Mouse (Mus musculus): Measurements from ENCODE around the gene Bcor.

Gene Bcor

DNA sequence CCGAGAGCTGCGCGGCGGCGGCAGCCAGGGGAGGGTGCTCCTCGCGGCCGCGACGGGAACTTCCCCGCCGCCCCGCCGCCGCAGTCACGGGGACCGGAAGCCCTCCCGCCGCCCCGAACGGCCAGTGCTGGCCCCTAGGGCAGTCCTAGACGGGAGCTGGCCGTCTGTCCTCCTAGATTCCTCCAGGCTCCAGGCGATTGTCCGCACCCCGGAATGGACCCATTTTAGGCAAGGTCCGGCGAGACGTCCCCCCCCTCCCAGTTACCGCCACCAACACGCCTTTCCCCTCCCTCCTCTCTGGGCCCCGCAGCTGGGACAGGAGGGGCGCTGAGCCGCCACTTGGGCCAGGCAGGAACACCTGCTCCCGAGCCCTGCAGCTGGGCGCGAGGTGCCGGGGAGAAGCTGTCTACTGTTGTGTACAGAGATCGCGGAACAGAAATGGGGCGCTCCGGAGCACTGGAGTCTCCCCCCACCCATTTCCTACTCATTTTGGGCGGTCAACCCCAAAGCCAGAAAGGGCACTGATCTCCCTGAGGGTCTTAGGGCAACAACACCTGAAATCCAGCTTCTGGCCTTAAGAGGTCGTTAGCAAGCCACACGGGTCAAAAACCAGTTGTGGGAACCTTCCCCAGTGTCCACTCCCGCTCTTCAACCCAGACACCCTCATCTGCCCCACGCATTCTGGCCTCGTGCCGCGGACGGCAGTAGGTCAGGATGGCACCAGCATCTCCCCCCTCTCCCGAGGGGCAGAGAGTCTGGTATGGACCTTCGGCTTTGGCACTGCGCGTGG, 72.4 kb downstream of the Bcor start:
- DNase-seq (ENCODE audit: low read depth in 2 of 2, low spot score in 2 of 2): peak; percentile 21 to 23

- peak in 1 of 2 experiments; percentile 3 for DNase-seq (ENCODE audit: low read depth in 2 of 2, low spot score in 2 of 2)
These were observed 73.3 kb downstream of the Bcor start for GRCm38 (mm10) chrX:12086674-12087510.

GRCm38 (mm10) chrX:12085949-12086348, 74.2 kb downstream of the Bcor start:
- DNase-seq (ENCODE audit: low read depth in 2 of 2, low spot score in 2 of 2): no peak

- DNase-seq (ENCODE audit: low read depth in 2 of 2, low spot score in 2 of 2): no peak
These were observed 74.9 kb downstream of the Bcor start for GRCm38 (mm10) chrX:12085290-12085689.

GRCm38 (mm10) chrX:12084698-12085097, 75.5 kb downstream of the Bcor start:
- DNase-seq (ENCODE audit: low read depth in 2 of 2, low spot score in 2 of 2): no peak

GRCm38 (mm10) chrX:12083631-12084030, 76.5 kb downstream of the Bcor start:
- no peak for DNase-seq (ENCODE audit: low read depth in 2 of 2, low spot score in 2 of 2)

- DNase-seq (ENCODE audit: low read depth in 2 of 2, low spot score in 2 of 2): no peak
These were observed 77.4 kb downstream of the Bcor start for GRCm38 (mm10) chrX:12082736-12083135.

GRCm38 (mm10) chrX:12082184-12082583, 78.0 kb downstream of the Bcor start:
- DNase-seq (ENCODE audit: low read depth in 2 of 2, low spot score in 2 of 2): no peak

DNA sequence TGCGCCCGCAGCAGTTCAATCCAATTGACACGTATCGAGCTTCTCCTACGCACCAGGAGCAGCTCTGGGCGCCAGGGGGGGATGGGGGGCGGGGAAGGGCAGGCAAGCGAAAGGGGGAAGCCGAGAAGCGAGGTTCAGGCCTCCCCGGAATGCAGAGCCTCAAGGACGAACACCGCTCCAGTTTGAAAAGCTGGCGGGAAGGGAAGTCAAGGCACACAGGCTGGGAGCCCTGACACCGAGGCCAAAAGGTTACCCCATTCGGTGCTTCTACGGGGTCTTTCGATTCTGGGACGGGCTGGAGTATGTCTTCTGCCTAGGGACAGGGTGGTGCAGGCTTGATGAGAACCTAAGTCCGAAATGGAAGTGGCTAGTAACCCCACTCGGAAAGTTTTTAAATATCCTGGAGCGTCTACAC, 78.4 kb downstream of the Bcor start:
- no peak for DNase-seq (ENCODE audit: low read depth in 2 of 2, low spot score in 2 of 2)

DNA sequence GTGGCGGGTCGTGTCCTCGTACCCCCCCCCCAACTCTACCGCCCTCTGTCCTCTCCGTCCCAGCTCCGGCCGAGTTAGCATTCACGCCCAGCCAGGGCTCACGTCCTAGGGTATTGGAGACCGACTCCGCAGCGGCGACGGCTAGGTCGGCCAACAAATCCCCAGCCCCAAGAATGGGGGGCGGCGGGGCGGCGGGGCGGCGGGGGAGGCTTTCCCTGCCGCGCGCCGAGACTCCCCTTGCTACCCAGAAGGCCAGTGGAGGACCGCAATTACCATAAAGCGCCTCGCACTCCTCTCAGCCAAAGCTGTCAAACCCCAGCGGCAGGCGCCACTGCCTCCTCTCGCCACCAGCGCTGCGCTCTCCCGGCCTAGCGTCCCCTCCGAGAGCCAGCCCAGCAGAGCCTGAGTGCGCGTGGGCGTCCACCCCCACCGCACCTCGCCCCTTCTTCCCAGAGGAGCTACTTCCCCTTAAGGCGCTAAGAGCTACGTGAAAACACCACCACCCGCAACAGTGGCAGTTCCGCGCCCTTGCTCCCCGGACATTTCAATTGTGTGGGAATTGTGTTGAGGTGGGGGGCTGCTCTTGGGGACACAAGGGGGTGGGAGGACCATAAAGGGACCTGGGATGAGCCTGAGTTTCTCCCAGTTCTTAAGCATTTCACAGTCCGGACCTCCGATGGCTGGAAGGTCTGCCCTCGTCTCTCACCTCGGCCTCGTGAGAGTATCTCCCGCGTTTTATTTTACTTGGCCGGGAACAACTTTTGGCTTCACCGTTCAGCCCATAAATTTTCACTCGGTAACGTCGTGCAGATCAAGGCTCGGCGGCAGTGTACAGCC, 79.0 kb downstream of the Bcor start:
- DNase-seq (ENCODE audit: low read depth in 2 of 2, low spot score in 2 of 2): peak; percentile 24 to 26

DNA sequence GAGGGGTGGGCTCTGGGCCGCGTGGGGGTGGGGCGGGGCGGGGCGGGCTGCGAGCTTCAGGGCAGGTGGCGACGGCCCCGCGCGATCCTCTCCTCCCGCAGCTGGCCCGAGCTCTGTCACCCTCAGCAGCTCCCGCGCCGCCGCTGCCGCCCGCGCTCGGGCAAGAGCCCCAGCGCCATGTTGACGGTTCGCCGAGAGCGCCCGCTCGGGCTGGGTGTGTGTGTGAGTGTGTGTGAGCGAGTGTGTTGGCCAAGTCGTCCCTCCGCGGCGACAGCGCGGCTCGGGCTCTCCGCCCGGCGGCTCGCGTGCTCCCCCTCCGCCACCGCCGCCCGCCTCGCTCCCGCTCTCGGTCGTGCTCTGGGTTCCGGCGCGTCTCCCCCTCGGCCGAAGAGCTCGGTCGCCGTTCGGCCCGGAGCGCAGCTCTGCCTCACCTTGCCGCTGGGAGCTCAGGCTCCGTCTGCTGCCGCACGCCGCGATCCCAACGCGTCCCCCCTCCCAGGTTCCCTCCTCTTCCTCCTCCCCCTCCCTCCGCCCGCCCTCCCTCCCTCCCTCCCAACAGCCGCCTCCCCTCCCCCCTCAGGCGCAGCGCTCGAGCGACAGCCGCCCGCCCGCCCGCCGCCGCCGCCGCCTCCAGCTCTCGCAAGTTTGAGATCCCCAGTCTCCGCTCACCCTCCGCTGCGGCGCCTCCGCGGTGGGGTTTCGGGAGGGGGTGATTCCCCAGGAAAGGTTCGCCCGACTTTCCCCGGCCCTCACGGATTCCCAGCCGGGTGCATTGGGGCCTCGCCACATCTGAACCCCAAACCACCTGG, 79.9 kb downstream of the Bcor start:
- peak; percentile 10 to 19 for DNase-seq (ENCODE audit: low read depth in 2 of 2, low spot score in 2 of 2)

DNA sequence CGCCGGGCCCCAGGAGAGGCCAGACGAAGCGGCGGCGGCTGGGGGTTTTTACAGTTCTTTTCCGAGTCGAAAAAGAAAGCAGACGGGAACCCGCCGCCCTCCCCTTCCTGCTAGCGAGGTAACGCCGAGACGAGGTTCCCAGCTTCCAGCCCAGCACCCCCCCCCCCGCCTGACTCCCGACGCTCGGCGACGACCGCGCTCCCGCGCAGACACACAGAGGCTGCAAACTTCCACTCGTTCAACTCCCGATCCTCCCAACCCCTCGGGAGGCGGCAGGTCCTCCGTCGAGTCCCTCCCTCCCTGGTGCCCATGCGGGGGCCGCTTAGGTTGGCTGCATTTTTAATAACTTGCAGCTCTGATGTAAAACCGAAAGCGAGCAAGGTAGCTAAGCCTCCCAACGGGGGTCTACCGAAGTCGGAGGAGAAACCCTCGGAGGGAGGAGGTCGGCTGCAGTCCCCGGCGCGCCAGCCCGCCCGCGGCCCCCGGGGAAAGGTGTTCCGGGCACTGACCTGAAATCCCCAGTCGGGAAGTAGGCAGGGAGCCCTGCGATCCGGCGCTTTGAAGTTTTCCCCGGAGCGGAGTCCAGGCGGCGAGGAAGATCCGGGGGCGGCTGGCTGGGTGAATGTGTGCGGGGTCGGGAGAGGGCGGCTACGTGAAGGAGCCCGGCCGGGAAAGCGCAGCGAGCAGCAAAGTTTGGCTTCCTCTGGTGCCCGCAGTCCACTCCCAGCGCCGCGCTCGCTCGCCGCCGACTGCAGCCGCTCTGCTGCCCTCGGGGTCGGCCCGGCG, 80.7 kb downstream of the Bcor start:
- peak; percentile 19 to 33 for DNase-seq (ENCODE audit: low read depth in 2 of 2, low spot score in 2 of 2)

- DNase-seq (ENCODE audit: low read depth in 2 of 2, low spot score in 2 of 2): no peak
These were observed 81.2 kb downstream of the Bcor start for GRCm38 (mm10) chrX:12079059-12079308.

- peak; percentile 17 to 31 for DNase-seq (ENCODE audit: low read depth in 2 of 2, low spot score in 2 of 2)
These were observed 81.7 kb downstream of the Bcor start for GRCm38 (mm10) chrX:12078195-12079058.

DNA sequence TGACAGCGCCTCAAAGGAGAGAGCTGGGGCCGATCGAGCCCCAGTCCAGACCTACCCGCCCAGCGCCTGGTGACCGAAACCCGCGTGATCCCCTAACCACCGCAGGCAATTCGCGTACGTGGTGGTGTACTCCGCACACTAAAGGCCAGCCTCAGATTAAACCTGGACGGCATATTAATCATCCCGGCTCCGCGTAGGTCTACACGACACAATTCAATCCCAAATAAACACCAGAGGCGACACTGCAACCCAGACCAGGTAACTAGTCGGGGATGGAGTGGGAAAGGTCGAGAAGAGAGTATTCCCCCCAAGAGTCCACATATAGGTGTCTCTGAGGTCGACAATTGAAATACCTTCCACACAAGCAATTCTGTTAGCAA, 82.6 kb downstream of the Bcor start:
- DNase-seq (ENCODE audit: low read depth in 2 of 2, low spot score in 2 of 2): no peak

- DNase-seq (ENCODE audit: low read depth in 2 of 2, low spot score in 2 of 2): peak; percentile 6 to 20
These were observed 83.2 kb downstream of the Bcor start for GRCm38 (mm10) chrX:12076763-12077600.

DNA sequence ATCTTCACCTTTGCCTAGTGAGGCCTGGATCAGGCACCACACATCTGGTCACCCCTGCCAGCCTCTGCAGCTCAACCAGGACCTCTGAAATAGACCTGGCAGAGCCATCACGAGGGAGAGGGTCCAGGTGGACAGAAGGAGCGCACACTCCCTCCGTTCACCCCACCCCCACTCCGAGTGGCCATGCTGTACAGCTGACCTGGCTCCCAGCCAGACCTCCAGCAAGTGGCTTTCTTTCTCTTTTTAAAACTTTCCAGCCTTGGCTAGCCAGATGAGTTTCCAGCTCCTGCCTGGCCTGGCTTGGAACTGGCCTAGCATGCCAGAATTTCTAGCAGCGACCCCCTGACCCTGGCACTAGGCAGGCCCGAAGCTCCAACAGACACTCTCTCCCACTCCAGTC, 87.4 kb downstream of the Bcor start:
- DNase-seq (ENCODE audit: low read depth in 2 of 2, low spot score in 2 of 2): no peak
